Mouse (Mus musculus): ENCODE data around the gene Celf2. TPM values are rescaled to one million over a fixed set of nuclear protein-coding genes. Genes with fewer than 3 reads are reported as not detected.

Gene Celf2
- polyA plus RNA-seq (2014; fragmentation: Illumina TruSeq; extraction: RNeasy Lipid Tissue Mini Kit (QIAGEN cat#74804); ENCODE audit: low read depth, low replicate concordance): 22.7 TPM

GRCm38 (mm10) chr2:7509463-7509862 lies at the start of gene Celf2:
Gene Celf2, minus strand, starts transcription at chr2:7509563.

